Mouse (Mus musculus): Measurements from ENCODE around the gene Atl3.

DNA sequence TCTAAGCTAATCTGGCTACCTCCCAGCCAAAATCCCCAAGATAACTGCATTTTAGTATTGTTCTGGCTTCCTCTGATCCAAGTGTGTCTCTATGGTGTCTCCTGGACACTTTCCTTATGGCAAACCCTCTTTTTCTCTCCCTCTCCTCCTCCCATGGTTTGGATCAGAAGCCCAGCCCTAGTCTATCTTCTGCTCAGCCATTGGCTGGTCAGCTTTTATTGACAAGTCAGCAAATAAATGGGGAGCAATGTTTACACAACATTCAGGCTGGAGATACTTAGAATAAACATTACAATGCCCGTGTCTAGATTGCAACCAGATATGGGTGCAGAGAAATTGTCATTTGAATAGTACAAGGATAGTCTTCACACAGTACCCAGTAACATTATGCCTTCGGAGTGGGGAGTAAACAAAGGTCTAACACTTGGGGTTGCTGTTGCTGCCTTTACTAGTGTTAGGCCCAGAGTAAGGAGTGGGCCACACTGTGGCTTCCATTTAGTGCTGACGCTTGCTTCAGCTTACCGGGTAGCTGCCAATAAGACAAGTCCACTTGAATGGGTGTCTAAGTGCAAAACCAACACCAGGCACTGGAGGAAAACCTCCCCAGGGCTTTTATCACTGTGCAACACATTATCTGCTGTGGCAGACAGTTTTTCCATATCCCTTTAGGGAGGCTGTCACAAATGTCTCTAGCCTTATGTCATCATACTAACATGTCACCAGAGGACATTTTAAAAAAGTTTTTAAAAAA is 57.9 kb downstream of the Atl3 start:
- TF ChIP-seq EP300 (IDR thresholded peaks at IDR 0.05; ENCODE audit: low read depth) (peak; percentile 85), CTCF (IDR thresholded peaks at IDR 0.05; ENCODE audit: low read depth) (no peak)
